In the genomic region with DNA sequence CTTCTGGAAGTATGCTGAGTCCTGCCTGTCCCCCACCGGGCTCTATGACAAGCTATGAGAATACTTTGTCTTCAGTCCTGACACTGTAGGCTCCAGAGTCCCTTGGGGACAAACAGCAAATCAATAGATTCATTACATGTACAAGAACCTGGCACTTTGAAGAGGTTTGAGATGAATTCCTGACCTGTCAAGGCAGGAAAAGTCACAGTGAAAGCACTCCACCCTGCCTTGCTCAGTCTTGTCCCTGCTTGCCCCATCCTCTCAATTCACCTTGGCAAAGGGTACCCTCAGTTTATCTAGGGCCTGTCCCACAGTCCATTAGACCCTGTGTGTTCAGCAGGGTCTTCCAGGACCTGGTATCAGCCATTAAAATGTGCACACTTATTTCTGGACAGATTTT, we compare ENCODE assay signal across 15 mouse cellular contexts.
"Had no signal": no experiment of that assay in that cellular context is flagged by ENCODE, and none has a peak within 500 bp of the region (broad histone marks: within the 10 kb centered on the region; RNA-seq: fewer than 3 reads in every experiment).

No protein-coding gene starts in this region.

- H3K36me3 ChIP-seq: neural tube, embryonic 12.5 days; neural tube, embryonic 13.5 days; neural tube, embryonic 15.5 days; stomach, embryonic 15.5 days had no signal

- H3K9ac ChIP-seq: neural tube, embryonic 12.5 days; neural tube, embryonic 13.5 days; neural tube, embryonic 15.5 days; stomach, embryonic 15.5 days had no signal

- DNase-seq: retina, postnatal 1 day; right cerebral cortex, adult 18-20 months; right cerebral cortex, postnatal 14 days; right cerebral cortex, postnatal 25 days; spleen, adult 18-20 months; thymus, adult 18-20 months; thymus, adult 2 months; thymus, postnatal 14 days; thymus, postnatal 25 days; thymus, postnatal 36 days; thymus, postnatal 4 days had no signal

- H3K4me3 ChIP-seq: neural tube, embryonic 12.5 days; neural tube, embryonic 13.5 days; neural tube, embryonic 15.5 days; stomach, embryonic 15.5 days had no signal

- H3K9me3 ChIP-seq: neural tube, embryonic 12.5 days; neural tube, embryonic 13.5 days; neural tube, embryonic 15.5 days; stomach, embryonic 15.5 days had no signal

- H3K4me2 ChIP-seq: neural tube, embryonic 12.5 days; neural tube, embryonic 13.5 days; neural tube, embryonic 15.5 days; stomach, embryonic 15.5 days had no signal

- H3K27me3 ChIP-seq: neural tube, embryonic 12.5 days; neural tube, embryonic 13.5 days; neural tube, embryonic 15.5 days; stomach, embryonic 15.5 days had no signal

- H3K27ac ChIP-seq: neural tube, embryonic 12.5 days; neural tube, embryonic 13.5 days; neural tube, embryonic 15.5 days; stomach, embryonic 15.5 days had no signal
